Mouse (Mus musculus) ES-E14 (cell line): ENCODE measurements around the gene Os9. TPM values are rescaled to one million over a fixed set of nuclear protein-coding genes. Genes with fewer than 3 reads are reported as not detected.

Experiments
- DNase-seq: peaks from one replicate; pipeline ENCODE4 v3.0.0-alpha.2; 2013; ENCODE audit warnings: low read depth, low spot score
- H3K27ac ChIP-seq: 2 replicates; pipeline ENCODE4 v1.5.1; 2012; ENCODE audit warnings: low read depth, mild to moderate bottlenecking, low read length, moderate library complexity, mixed read lengths; ENCODE audit not compliant: poor library complexity, insufficient read depth, severe bottlenecking
- H3K36me3 ChIP-seq: 2 replicates; pipeline ENCODE4 v1.6.1; 2012; ENCODE audit warnings: mild to moderate bottlenecking, low read length, moderate library complexity, mixed read lengths; ENCODE audit not compliant: control insufficient read depth, poor library complexity, insufficient read depth, severe bottlenecking
- H3K4me1 ChIP-seq, 2 experiments: fragments of 150-350 bp in 1 of 2; sonication (generic) in 1 of 2; 2 replicates each; pipeline ENCODE4 v1.6.1; 2012; ENCODE audit warnings: low read length in 2 of 2, mild to moderate bottlenecking in 1 of 2, mixed read lengths in 1 of 2; ENCODE audit not compliant: control insufficient read depth in 2 of 2, insufficient read depth in 2 of 2, poor library complexity in 1 of 2
- H3K4me3 ChIP-seq, 2 experiments: fragments of 150-350 bp in 1 of 2; sonication (generic) in 1 of 2; 2 replicates each; pipeline ENCODE4 v1.5.1; 2012; ENCODE audit warnings: low read length in 2 of 2, low read depth in 1 of 2, mild to moderate bottlenecking in 1 of 2, mixed read lengths in 1 of 2; ENCODE audit not compliant: insufficient read depth in 1 of 2, poor library complexity in 1 of 2, severe bottlenecking in 1 of 2
- H3K9ac ChIP-seq: 2 replicates; pipeline ENCODE4 v1.6.1; 2012; ENCODE audit warnings: low read depth, mild to moderate bottlenecking, low read length, mixed read lengths; ENCODE audit not compliant: poor library complexity, insufficient read depth, severe bottlenecking
- H3K9me3 ChIP-seq: fragments of 150-350 bp; sonication (generic); 2 replicates; pipeline ENCODE4 v1.6.1; 2012; ENCODE audit warnings: low read depth, mild to moderate bottlenecking, low read length; ENCODE audit not compliant: control insufficient read depth, insufficient read depth
- CHD2 ChIP-seq: IDR thresholded peaks from 2 replicates; pipeline ENCODE4 v1.6.1; 2014; ENCODE audit warnings: mild to moderate bottlenecking, low read depth, low read length, inconsistent platforms
- HCFC1 ChIP-seq: IDR thresholded peaks from 2 replicates; pipeline ENCODE4 v1.6.1; 2012; ENCODE audit warnings: low read length, inconsistent platforms, borderline replicate concordance; ENCODE audit not compliant: insufficient read depth
- MAFK ChIP-seq: IDR thresholded peaks from 2 replicates; pipeline ENCODE4 v1.6.1; 2014; ENCODE audit warnings: mild to moderate bottlenecking, low read depth, low read length, inconsistent platforms; ENCODE audit not compliant: insufficient read depth
- ZC3H11A ChIP-seq: IDR thresholded peaks from 2 replicates; pipeline ENCODE4 v1.6.1; 2012; ENCODE audit warnings: low read depth, mild to moderate bottlenecking, inconsistent platforms, low read length, borderline replicate concordance
- ZNF384 ChIP-seq: IDR thresholded peaks from 2 replicates; pipeline ENCODE4 v1.6.1; 2012; ENCODE audit warnings: low read depth, low read length, inconsistent platforms
- in situ Hi-C, 2 experiments: fragments of 600-800 bp; cut with MboI; formaldehyde crosslinking; loops; one replicate each; pipeline ENCODE4 v1.15.1; 2025; ENCODE audit warnings: low sequenced_read_pairs in 2 of 2, inconsistent platforms in 1 of 2; ENCODE audit not compliant: unreplicated experiment in 2 of 2
- total RNA-seq: library from RNA; depleted of rRNA; stranded (reverse); fragments of 300-350 nt; gene quantifications from 2 replicates; pipeline ENCODE4 v1.2.3, GENCODE M21; 2012

The Os9 gene
- total RNA-seq, 1 experiment = 29.4 TPM

DNA sequence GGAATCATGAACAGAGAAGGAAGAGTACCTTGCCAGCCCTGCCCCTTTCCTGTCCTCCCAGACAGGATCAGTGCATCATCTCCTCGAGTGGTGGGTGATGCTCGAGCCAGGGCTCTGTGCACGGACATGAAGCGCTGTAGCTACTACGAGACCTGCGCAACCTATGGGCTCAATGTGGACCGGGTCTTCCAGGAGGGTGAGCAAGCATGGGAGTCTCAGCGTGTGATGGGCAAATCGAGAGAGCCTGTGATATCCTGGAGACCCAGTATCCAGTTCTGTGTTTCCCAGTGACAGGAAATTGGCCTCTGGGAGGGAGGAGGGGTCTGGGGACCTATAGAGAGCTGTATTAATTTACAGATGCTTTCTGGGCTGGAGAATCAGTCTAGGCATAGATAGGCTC, 35.9 kb downstream of the Os9 start:
- H3K27ac ChIP-seq = no peak overlapping the region
- peaks cover 0 to 9% of the 10 kb centered on the region in 2 experiments; a peak in 1 of 4 replicates for H3K4me1 ChIP-seq
- in situ Hi-C loops = no loop called here
- H3K9me3 ChIP-seq = no peaks in the 10 kb centered on the region
- H3K36me3 ChIP-seq = no peaks in the 10 kb centered on the region
- H3K9ac ChIP-seq = no peak overlapping the region
- no peak for DNase-seq
- no peak overlapping the region for H3K4me3 ChIP-seq
- TF ChIP-seq MAFK = no peak
- no peak for TF ChIP-seq ZNF384
- TF ChIP-seq HCFC1 = no peak
- TF ChIP-seq ZC3H11A = no peak
- no peak for TF ChIP-seq CHD2

DNA sequence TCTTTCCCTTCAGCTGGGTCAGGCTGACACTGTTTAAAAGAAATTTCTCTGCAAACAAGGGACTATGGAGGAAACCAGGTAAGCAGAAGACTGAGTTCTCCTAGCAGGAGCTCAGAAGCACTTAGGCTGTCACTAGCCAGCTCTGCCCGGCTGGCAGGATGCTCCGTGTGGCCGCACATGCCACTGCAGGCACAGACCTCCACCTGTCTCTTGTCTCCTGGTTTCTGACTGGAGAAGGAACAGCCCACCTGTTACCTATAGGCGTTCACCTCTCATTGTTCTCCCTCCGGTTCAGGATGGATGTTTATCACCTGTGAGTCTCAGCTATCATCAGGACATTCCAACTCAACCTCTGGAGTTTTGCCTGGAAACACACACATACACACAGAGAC, 37.0 kb downstream of the Os9 start:
- Histone ChIP-seq H3K4me3 (no peak overlapping the region), H3K9ac (no peak overlapping the region)
- in situ Hi-C loops = no loop called here

DNA sequence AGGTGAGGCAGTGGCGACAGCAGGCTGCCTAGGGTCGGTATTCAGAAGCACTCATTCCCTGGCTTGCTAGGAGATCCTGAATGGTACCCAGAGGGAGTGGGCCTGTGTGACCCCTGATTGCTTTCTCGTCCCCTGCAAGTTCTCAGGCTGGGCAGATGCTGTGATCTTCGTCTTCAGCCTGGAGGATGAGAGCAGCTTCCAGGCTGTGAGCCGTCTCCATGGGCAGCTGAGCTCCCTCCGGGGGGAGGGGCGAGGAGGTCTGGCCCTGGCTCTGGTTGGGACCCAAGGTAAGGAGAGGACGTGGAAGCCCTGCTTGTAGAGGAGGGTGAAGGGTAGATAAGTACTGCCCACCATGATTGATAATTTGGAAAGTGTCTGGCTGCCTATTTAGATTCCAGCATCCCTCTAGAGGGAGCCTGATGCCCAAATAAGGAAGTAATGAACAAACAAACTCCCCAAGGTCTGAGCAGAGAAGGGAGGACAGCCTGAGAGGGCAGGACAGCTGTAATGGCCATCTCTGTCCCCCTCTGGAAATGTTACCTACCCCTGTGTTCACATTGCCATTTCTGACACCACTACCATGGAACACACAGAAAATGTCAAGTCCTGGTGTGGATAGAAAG, 37.5 kb downstream of the Os9 start:
- H3K27ac ChIP-seq = no peak overlapping the region
- in situ Hi-C loops = no loop called here
- DNase-seq = no peak

More for the DNA sequence above, 37.0 kb downstream of the Os9 start:
- no peaks in the 10 kb centered on the region for H3K36me3 ChIP-seq
- no peak overlapping the region for H3K27ac ChIP-seq
- no peaks in the 10 kb centered on the region for H3K9me3 ChIP-seq
- peaks cover 0 to 9% of the 10 kb centered on the region in 2 experiments; a peak in 1 of 4 replicates for H3K4me1 ChIP-seq
- DNase-seq = no peak
- TF ChIP-seq CHD2 (no peak), HCFC1 (no peak), ZNF384 (no peak), MAFK (no peak), ZC3H11A (no peak)

DNA sequence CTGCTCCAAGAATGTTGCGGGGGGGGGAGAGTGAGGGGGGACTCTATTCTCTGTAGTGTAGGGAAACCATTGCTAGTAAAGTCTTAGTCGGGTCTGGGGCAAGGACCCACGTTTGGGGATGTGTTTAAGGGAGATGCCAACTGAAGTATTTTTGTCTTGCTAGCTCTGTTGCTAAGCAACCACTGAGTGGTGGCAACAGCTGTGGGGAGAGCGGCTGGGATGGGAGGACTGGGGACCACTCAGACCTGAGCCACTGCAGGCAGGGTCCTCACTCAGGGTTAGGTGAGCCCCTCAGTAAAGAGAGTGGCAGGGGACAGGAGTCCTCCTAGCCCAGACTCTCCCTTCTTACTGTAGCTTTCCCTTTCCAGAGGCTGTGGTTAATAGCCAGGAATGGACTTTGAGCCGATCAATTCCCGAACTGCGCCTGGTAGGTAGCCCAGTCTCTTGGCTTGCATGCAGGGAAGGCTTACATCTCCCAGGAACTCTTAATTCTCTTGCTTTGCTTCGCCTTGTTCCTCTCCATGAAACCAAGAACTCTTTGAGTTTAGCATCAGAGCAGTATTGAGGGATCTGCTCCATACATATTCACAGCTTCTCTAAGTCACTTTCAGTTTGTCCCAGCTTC, 38.8 kb downstream of the Os9 start:
- Histone ChIP-seq H3K36me3 (no peaks in the 10 kb centered on the region), H3K27ac (no peak overlapping the region), H3K9me3 (no peaks in the 10 kb centered on the region), H3K4me3 (no peak overlapping the region), H3K4me1 (peaks cover 0 to 12% of the 10 kb centered on the region in 2 experiments; a peak in 1 of 4 replicates), H3K9ac (no peak overlapping the region)
- in situ Hi-C loops = no loop called here
- no peak for TF ChIP-seq ZNF384
- TF ChIP-seq ZC3H11A = no peak
- TF ChIP-seq CHD2 = no peak
- no peak for DNase-seq

More for the DNA sequence above, 37.5 kb downstream of the Os9 start:
- H3K4me1 ChIP-seq = peaks cover 0 to 9% of the 10 kb centered on the region in 2 experiments; a peak in 1 of 4 replicates
- no peak overlapping the region for H3K4me3 ChIP-seq
- no peaks in the 10 kb centered on the region for H3K9me3 ChIP-seq
- H3K36me3 ChIP-seq = no peaks in the 10 kb centered on the region
- no peak overlapping the region for H3K9ac ChIP-seq
- TF ChIP-seq ZNF384 (no peak), MAFK (no peak), CHD2 (no peak)
